Mouse (Mus musculus) retina, adult 2 months (tissue): ENCODE results near the gene Tenm4.

Experiments used
- DNase-seq: peaks from one replicate; pipeline ENCODE4 v3.0.0-alpha.2; 2012; ENCODE audit warnings: low read depth, low spot score

Gene Tenm4

GRCm38 (mm10) chr7:96340826-96341225 is 169.8 kb downstream of the Tenm4 start:
- no peak for DNase-seq

DNA sequence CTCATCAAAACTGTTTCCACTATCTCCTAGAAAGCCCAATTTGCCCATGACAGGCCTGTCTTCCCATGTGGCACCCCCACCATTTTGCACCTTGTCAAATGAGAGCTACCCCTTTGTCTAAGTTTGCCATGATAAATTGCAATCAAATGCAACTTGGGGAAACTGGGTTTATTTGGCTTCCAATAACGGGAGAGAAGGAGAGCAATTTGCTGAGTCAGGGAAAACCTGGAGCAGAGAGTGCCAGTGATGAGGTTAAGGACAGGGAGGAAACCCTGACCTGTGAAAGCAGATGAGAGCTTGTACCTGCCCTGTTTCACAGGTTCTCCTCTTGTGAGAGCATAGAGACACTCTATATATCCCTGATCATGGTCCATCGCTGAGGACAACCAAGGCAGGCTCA is 170.4 kb downstream of the Tenm4 start:
- no peak for DNase-seq

- DNase-seq: no peak
Observed at GRCm38 (mm10) chr7:96342996-96343395, 171.9 kb downstream of the Tenm4 start.

DNA sequence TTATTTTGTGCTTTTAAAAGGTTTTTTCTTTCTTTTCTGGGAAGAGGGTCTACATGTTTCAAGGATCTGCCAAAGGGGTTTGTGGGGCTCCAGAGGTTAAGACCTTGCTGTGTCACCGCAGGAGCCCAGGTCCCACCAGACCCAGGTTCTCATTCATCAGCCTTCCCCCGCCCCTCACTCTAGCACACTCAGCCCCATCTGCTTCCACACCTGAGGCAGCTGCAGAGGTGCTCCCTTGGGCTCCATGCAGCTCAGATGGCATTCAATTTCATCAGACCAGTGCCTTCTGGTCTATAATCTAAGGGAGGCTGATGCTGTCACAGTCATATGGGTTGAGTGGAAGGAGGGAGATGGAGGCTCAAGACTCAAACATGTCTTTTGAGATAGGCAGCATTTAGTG is 172.6 kb downstream of the Tenm4 start:
- no peak for DNase-seq

GRCm38 (mm10) chr7:96352671-96353070 is 181.6 kb downstream of the Tenm4 start:
- DNase-seq: no peak

DNA sequence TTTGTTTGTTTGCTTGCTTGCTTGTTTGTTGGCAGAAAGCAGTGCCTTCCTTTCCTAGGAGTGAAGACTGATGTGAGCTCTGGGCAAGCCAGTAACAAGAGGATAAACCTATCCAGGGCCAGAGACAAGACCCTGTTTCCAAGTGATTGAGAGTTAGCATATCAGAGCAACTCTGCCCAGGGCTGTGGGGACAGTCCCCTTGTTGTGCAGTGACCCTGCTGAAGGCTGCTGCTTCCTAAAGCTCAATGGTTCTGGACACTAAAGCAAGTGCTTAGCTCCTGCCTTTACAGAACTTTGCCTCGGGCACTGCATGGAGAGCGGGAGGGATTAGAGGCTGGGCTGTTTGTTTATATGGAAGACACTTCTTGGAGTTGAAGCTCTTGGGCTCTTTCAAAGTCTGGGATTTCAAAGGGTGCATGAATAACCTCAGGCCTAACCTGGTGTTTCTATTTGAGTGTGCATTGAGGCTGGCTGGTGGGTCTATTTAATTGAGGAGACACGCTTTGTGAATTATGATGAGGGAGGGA is 185.3 kb downstream of the Tenm4 start:
- no peak for DNase-seq

GRCm38 (mm10) chr7:96357550-96357949 is 186.5 kb downstream of the Tenm4 start:
- no peak for DNase-seq

DNA sequence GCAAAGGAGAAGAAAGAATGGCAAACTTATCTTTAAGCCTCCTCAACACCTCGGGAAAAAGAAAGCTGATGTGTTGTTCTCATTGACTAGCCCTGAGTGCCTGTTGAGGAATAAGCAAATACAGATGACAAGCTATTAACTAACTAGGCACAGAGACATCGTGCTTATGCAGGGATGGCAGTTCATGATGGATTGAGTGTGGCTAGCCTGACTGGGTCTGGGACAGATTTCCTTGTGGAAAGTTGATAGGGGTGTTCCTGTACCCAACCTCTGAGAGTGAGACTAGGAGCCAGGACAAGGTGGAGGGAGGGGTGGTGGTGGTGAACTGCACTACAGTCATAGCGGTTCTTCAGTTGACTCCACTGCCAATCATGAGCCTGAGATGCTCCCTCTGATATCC is 192.3 kb downstream of the Tenm4 start:
- no peak for DNase-seq

- DNase-seq: no peak
Observed at GRCm38 (mm10) chr7:96369947-96370346, 198.9 kb downstream of the Tenm4 start.

GRCm38 (mm10) chr7:96374004-96374663 is 203.1 kb downstream of the Tenm4 start:
- DNase-seq: no peak

DNA sequence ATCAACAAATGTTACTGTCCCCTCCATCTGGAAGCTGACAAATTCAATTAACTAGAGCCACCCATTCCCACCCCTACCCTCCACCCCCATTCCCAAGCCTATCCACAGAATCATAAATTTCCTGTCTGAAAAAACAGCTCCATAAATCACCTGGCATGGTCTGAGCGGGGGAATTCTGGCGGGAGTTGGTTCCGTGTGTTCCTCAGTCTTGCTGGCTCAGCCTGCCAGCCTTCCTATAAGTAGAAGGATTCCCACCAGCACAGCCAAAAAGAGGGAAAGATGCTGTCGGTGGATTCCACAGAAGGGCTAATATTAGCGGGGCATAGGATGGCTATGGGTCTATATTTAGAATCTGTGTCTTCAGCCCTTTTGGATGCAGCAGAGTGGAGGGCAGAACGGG is 204.5 kb downstream of the Tenm4 start:
- DNase-seq: no peak

- DNase-seq: no peak
Observed at GRCm38 (mm10) chr7:96383686-96384528, 212.9 kb downstream of the Tenm4 start.

DNA sequence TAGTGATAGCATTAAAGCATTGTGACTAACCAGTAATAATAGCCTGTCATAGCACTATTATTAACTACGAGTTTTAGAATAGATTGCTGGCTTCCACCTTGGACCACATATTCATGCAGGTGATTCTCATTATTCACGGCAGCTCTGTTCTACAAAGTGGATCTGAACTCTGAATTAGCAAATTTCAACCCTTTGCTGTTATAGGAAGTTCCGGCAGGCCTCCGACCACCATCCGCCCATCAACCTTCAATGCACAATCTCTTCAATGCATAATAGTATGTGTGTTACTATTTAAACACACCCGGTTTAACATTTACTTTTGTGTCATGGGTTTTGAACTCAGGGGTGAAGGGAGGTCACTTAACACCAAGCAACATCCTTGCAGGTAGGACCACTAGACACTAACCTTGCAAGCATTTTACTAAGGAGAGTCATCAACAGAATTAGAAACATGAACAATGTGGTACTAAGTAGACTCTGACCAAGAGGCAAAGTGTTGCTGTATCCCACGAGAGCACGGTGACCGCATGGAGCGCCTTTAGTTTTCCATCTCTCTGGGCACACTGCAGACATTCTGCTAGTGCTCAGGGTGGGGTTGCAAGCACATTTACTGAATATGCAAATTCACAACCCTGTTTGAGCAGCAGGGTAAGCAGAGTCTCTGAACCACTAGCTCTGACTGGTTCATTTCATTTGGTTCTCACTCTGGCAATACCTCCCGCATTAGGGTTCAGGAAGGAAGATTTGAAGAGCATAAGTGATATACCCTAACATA is 213.9 kb downstream of the Tenm4 start:
- no peak for DNase-seq

DNA sequence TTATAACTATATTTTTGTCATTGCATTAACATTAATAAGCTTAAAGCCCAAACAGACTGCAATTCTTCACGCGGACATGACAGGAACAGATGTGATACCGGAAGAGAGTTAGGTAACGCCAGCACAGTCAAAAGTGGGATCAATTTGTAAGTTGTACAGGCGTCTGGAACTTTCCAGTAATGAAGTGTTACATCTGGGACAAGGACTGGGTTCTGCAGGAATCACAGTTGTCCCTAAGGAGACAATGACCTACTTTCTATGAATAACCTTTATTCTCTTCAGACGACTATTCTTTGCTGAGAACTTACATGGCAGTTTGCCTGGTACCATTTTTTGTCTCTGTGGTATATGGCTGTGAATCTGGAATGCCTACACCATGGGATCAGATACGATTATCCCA is 214.8 kb downstream of the Tenm4 start:
- no peak for DNase-seq

- DNase-seq: no peak
Observed at GRCm38 (mm10) chr7:96390034-96390670, 219.1 kb downstream of the Tenm4 start.

DNA sequence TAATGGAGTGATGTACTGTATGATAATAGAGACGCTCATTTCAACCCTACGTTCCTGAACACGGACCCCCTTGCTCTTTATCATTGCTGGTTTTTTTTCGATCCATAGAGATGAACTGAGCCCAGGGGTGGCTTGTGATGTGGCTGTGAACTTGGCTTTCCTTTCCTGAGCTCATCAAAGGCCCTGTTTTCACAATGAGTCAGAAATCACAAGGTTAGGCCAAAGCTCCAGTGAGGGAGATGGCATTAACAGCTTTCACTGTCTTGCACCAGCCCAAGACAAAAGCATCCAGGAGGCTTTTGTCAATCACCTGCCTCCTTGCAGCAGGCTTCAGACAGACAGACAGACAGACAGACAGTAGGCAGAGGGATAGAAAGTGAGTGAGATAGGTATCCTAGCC is 219.8 kb downstream of the Tenm4 start:
- no peak for DNase-seq

DNA sequence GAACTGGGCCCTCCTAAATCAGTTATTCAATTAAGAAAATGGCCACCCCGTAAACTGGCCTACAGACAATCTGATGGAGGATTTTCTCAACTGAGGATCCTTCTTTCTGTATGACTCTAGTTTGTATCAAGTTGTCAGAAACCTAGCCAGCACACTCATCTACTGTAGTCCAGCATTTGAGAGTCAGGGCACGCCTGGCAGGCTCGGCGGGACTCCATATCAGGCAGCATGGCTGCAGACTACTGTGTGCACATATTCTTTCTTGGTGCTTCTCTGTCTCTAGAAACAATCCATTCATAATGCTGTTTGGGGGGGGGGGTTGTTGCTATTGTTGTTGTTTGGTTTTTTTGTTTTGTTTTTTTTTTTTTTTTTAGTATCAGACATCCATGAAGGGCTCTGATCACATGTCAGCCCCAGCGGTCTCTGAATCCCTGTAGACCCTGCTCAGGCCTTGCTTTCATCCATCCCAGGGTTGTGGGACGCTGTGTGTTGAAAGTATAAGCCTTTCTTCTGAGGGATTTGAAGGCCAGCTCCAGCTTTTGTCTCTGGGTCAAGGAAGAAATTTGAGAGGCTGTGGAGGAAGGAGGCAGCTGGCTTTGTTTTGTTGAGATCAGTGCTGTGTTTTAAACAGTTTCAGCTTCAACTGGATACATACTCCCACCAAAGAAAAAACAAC is 220.9 kb downstream of the Tenm4 start:
- no peak for DNase-seq

GRCm38 (mm10) chr7:96392600-96392999 is 221.6 kb downstream of the Tenm4 start:
- no peak for DNase-seq

DNA sequence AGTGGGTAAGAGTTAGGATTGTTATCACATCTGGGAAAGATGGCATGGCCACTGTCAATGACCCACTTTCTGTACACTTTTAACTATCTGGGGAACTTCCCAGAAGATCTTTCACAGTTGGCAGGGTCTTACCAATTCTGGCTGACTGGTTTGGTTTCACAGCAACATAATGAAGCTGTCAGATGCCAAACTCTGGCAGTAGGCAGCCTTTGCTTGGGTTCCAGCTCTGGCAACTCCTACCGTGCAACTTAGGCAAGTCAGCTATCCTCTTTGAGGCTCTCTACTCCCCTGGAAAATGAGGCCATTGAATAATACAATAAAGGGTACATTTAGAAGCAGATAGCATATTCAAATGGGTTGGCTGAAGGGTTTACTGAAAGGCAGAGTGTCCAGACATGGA is 226.9 kb downstream of the Tenm4 start:
- no peak for DNase-seq

DNA sequence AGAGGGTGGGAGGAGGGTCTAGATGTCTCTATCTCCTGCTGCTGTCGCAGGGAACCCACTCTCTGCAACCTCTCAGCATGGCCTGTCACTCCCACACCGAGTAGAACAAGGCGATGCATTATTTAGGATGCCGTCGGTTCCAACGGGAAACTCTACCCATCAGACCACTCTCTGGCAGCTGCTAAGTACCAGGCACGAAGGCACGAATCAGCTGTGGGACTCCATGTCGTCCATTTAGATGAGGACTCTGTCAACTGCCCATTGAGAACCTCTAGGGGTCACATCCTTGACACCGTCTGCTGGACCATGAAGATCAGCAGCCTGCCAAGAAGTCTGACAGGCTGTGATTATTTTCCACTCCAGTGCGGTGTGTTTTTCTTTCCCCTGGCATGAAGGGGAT is 229.4 kb downstream of the Tenm4 start:
- no peak for DNase-seq

DNA sequence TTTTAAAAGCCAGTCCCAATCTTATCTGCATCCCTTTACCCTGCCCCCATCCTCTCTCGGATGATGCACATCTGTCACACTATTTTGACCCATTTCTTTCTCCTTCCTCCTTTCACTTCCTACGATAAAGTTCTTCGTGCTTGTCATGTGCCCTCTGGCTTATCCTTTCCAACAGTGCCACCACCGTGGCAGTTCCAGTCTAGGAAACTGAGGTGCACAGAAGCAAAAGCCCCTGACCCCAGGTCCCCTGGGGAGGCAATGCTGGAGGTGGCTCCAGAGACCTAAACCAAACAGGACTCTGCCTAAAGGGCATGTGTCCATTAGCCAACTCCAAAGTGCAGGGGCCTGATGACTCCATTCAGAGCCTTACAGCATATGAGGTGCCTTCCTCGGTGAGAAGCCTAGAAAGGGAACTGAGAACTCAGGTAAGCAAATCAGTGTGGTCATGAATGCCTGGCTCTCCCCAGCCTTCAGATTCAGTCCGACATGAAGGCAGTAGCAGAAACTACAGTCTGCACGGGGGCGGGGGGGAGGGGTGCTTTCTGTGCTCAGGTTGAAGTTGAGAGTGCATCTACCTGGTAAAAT is 235.7 kb downstream of the Tenm4 start:
- no peak for DNase-seq
